Mouse (Mus musculus): ENCODE data around the gene Shld2.
A peak's percentile ranks its signal among the peaks of the same experiment; 100 is the strongest.
"Not testable (repeated sequence)": the region's sequence is repeated elsewhere in the genome, so short reads cannot be mapped to it uniquely, and the experiment has no call there.

Gene Shld2

DNA sequence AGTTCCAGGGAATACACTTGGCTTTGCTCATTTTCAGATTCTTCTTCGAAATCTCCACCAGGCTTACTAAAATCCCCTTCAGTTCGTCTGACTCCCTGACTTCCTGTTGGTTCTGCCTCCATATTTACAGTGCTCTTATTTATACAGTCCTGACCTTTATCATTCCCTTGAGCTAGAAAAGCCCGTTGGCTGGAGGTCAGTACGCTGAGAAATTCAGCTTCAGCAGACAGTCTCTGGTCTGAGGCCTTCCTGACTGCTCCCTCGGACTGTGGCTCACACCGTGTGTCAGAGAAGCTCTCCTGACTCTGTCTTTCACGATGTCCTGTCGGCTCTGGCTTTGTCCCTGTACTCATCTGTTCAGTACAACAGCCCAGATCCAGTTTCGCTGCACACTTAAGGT lies 42.2 kb downstream of the Shld2 start:
- Histone ChIP-seq H3K4me3 (replicated peaks; ENCODE audit: low read length) (no peak overlapping the region), H3K27me3 (ENCODE audit: insufficient read depth, low read length) (no peaks in the 10 kb centered on the region), H3K9me3 (ENCODE audit: low read length) (no peaks in the 10 kb centered on the region), H3K4me1 (replicated peaks; ENCODE audit: low read depth, low read length) (peaks cover 19% of the 10 kb centered on the region), H3K36me3 (ENCODE audit: insufficient read depth, low read length) (no peaks in the 10 kb centered on the region)
- no peak for TF ChIP-seq NANOG (IDR thresholded peaks at IDR 0.05; ENCODE audit: borderline replicate concordance, low read length)
- TF ChIP-seq CTCF (conservative IDR thresholded peaks at IDR 0.05; ENCODE audit: low read length), result no peak
- no peak for TF ChIP-seq POU5F1 (IDR thresholded peaks at IDR 0.05; ENCODE audit: borderline replicate concordance, low read length)

GRCm38 (mm10) chr14:34258525-34258924 lies 51.8 kb downstream of the Shld2 start:
- H3K27me3 ChIP-seq (ENCODE audit: insufficient read depth, low read length), result not testable (repeated sequence)
- H3K9me3 ChIP-seq (ENCODE audit: low read length), result peaks cover 11% of the 10 kb centered on the region

DNA sequence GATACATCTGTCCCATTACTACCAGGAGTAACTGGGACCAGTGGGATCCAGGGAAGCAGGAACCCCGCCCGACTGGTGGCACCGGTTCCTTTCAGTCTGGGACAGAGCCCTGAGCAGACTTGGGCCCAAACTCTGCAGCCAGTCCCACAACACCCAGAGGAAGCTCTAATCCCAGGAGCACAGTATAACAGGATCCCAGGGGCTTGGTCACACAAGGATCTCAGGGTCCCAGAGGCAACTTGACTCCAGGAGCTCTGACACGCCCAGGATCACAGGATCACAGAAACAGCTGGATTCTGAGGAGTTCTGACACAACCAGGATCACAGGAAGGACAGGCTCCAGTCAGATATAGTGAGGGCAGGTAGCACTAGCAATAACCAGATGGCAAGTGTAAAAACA lies 57.0 kb downstream of the Shld2 start:
- TF ChIP-seq POU5F1 (IDR thresholded peaks at IDR 0.05; ENCODE audit: borderline replicate concordance, low read length), result no peak
- no peak for TF ChIP-seq NANOG (IDR thresholded peaks at IDR 0.05; ENCODE audit: borderline replicate concordance, low read length)
- TF ChIP-seq CTCF (conservative IDR thresholded peaks at IDR 0.05; ENCODE audit: low read length), result no peak
- Histone ChIP-seq H3K9me3 (ENCODE audit: low read length) (peaks cover 11% of the 10 kb centered on the region), H3K36me3 (ENCODE audit: insufficient read depth, low read length) (peaks cover 13% of the 10 kb centered on the region), H3K4me3 (replicated peaks; ENCODE audit: low read length) (no peak overlapping the region), H3K4me1 (replicated peaks; ENCODE audit: low read depth, low read length) (peaks cover 14% of the 10 kb centered on the region), H3K27me3 (ENCODE audit: insufficient read depth, low read length) (no peaks in the 10 kb centered on the region)

More at GRCm38 (mm10) chr14:34258525-34258924, 51.8 kb downstream of the Shld2 start:
- H3K4me1 ChIP-seq (replicated peaks; ENCODE audit: low read depth, low read length), result peaks cover 20% of the 10 kb centered on the region; the same call in 1 of the 2 replicates
- not testable (repeated sequence) for H3K4me3 ChIP-seq (replicated peaks; ENCODE audit: low read length)
- H3K36me3 ChIP-seq (ENCODE audit: insufficient read depth, low read length), result peaks cover 21% of the 10 kb centered on the region

- Histone ChIP-seq H3K4me3 (replicated peaks; ENCODE audit: low read length) (no peak overlapping the region), H3K27me3 (ENCODE audit: insufficient read depth, low read length) (no peaks in the 10 kb centered on the region), H3K36me3 (ENCODE audit: insufficient read depth, low read length) (peaks cover 13% of the 10 kb centered on the region), H3K9me3 (ENCODE audit: low read length) (peaks cover 11% of the 10 kb centered on the region), H3K4me1 (replicated peaks; ENCODE audit: low read depth, low read length) (peaks cover 14% of the 10 kb centered on the region)
- TF ChIP-seq CTCF (conservative IDR thresholded peaks at IDR 0.05; ENCODE audit: low read length) (no peak), POU5F1 (IDR thresholded peaks at IDR 0.05; ENCODE audit: borderline replicate concordance, low read length) (no peak)
Measured at GRCm38 (mm10) chr14:34252470-34253145, 57.7 kb downstream of the Shld2 start.

- Histone ChIP-seq H3K27me3 (ENCODE audit: insufficient read depth, low read length) (no peaks in the 10 kb centered on the region), H3K4me3 (replicated peaks; ENCODE audit: low read length) (no peak overlapping the region), H3K9me3 (ENCODE audit: low read length) (no peaks in the 10 kb centered on the region), H3K4me1 (replicated peaks; ENCODE audit: low read depth, low read length) (no peaks in the 10 kb centered on the region; the same call in 1 of the 2 replicates), H3K36me3 (ENCODE audit: insufficient read depth, low read length) (peaks cover 33% of the 10 kb centered on the region)
- no peak for TF ChIP-seq CTCF (conservative IDR thresholded peaks at IDR 0.05; ENCODE audit: low read length)
- no peak for TF ChIP-seq POU5F1 (IDR thresholded peaks at IDR 0.05; ENCODE audit: borderline replicate concordance, low read length)
- no peak for TF ChIP-seq NANOG (IDR thresholded peaks at IDR 0.05; ENCODE audit: borderline replicate concordance, low read length)
Measured at GRCm38 (mm10) chr14:34240676-34241075, 69.6 kb downstream of the Shld2 start.

GRCm38 (mm10) chr14:34240263-34240662 lies 70.0 kb downstream of the Shld2 start:
- no peak for TF ChIP-seq POU5F1 (IDR thresholded peaks at IDR 0.05; ENCODE audit: borderline replicate concordance, low read length)
- no peak for TF ChIP-seq NANOG (IDR thresholded peaks at IDR 0.05; ENCODE audit: borderline replicate concordance, low read length)
- TF ChIP-seq CTCF (conservative IDR thresholded peaks at IDR 0.05; ENCODE audit: low read length), result no peak
- H3K27me3 ChIP-seq (ENCODE audit: insufficient read depth, low read length), result no peaks in the 10 kb centered on the region
- H3K9me3 ChIP-seq (ENCODE audit: low read length), result no peaks in the 10 kb centered on the region

DNA sequence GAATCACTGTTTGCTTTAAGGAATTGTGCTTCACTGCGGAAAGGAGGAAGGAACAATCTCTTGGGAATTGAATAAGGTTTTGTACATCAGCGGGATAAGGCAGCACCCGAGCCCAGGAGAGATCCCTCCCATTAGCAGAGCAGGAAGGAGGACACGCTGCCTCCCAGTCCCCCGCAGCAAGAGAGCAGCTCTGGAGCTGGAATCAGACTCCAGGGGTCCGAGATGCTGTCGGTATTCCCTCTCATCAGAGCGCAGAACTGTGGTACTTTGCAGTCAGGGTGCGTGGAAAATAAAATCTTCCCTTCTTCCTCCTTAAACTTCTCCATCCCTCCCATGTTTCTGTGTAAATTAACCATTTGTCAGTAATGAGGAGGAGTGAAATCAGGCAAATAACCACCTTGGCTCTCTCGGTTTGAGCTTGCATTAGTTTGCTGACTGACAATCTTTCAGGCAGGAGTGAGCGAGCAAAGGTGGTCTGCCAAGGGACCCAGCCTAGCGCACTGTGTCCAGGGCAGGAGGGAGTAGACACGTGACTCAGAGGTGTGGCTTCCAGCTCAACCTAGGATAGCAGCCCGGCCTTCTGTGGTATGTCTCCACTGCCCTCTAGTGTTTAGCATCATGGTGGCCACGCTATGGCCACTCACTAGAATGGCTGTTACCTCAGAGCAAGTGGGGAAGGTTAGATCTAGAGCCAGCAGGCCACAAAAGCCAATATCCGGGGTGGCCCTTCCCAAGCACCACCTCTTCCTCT lies 75.5 kb downstream of the Shld2 start:
- Histone ChIP-seq H3K4me1 (replicated peaks; ENCODE audit: low read depth, low read length) (peaks cover 9% of the 10 kb centered on the region), H3K27me3 (ENCODE audit: insufficient read depth, low read length) (no peaks in the 10 kb centered on the region)
- TF ChIP-seq POU5F1 (IDR thresholded peaks at IDR 0.05; ENCODE audit: borderline replicate concordance, low read length), result no peak
- peak; percentile 43 for TF ChIP-seq CTCF (conservative IDR thresholded peaks at IDR 0.05; ENCODE audit: low read length)

More at GRCm38 (mm10) chr14:34240263-34240662, 70.0 kb downstream of the Shld2 start:
- no peaks in the 10 kb centered on the region; the same call in 1 of the 2 replicates for H3K4me1 ChIP-seq (replicated peaks; ENCODE audit: low read depth, low read length)
- no peak overlapping the region for H3K4me3 ChIP-seq (replicated peaks; ENCODE audit: low read length)
- H3K36me3 ChIP-seq (ENCODE audit: insufficient read depth, low read length), result peaks cover 37% of the 10 kb centered on the region

GRCm38 (mm10) chr14:34233846-34234245 lies 76.4 kb downstream of the Shld2 start:
- no peaks in the 10 kb centered on the region for H3K9me3 ChIP-seq (ENCODE audit: low read length)
- H3K36me3 ChIP-seq (ENCODE audit: insufficient read depth, low read length), result peaks cover 41% of the 10 kb centered on the region
- H3K27me3 ChIP-seq (ENCODE audit: insufficient read depth, low read length), result no peaks in the 10 kb centered on the region
- TF ChIP-seq POU5F1 (IDR thresholded peaks at IDR 0.05; ENCODE audit: borderline replicate concordance, low read length) (no peak), NANOG (IDR thresholded peaks at IDR 0.05; ENCODE audit: borderline replicate concordance, low read length) (no peak), CTCF (conservative IDR thresholded peaks at IDR 0.05; ENCODE audit: low read length) (no peak)
- no peak overlapping the region for H3K4me3 ChIP-seq (replicated peaks; ENCODE audit: low read length)
- peaks cover 9% of the 10 kb centered on the region for H3K4me1 ChIP-seq (replicated peaks; ENCODE audit: low read depth, low read length)

More for the DNA sequence above, 75.5 kb downstream of the Shld2 start:
- H3K36me3 ChIP-seq (ENCODE audit: insufficient read depth, low read length), result peaks cover 43% of the 10 kb centered on the region
- no peaks in the 10 kb centered on the region for H3K9me3 ChIP-seq (ENCODE audit: low read length)
- H3K4me3 ChIP-seq (replicated peaks; ENCODE audit: low read length), result peak overlapping the region; percentile 52; the same call in 1 of the 2 replicates
